In the genomic region with DNA sequence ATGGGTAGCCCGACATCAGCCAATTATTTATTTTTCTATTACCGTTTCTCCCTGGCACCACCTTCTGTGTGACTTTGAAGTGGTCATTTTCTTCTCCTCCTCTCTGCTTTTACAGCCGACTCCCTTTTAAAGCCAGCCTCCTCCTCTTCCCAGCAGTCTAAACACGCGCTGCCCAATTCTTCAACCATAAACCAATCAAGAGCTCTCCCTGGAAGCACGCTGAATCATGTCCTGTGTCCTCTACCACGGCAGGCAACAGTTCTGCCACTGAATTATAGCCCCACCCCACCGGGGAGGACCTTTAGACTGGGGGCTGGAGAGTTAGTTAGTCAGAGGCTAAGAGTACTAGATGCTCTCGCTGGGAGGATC, we compare ENCODE assay signal across 8 mouse cellular contexts. TPM values are rescaled to one million over a fixed set of nuclear protein-coding genes. Genes with fewer than 3 reads are reported as not detected.
A peak's percentile ranks its signal among the peaks of the same experiment; 100 is the strongest.
DNase-seq lines count a peak whose midpoint lies in the region; ATAC-seq and TF ChIP-seq lines count a peak whose summit lies in the region.

No protein-coding gene starts in this region.

- H3K4me2 ChIP-seq in heart, embryonic 11.5 days, result no peak overlapping the region

- H3K27ac ChIP-seq in heart, embryonic 11.5 days (ENCODE audit: low read depth, low read length), result no peak overlapping the region
- no peak overlapping the region for H3K27ac ChIP-seq in left cerebral cortex, adult 2 months

- peak; percentile 96 for DNase-seq in heart, adult 11 months
- DNase-seq in gastrocnemius, adult 8-10 months (ENCODE audit: low spot score in 2 of 2), result peak; percentile 33 to 56
- peak; percentile 71 for DNase-seq in kidney, adult 9 months
- no peak for DNase-seq in thymus, postnatal 36 days
- DNase-seq in testis, postnatal 10 days (ENCODE audit: low spot score), result no peak
- DNase-seq in left cerebral cortex, adult 2 months (ENCODE audit: extremely low spot score in 1 of 2, low spot score in 2 of 2), result no peak

- intact Hi-C loops in left cerebral cortex, adult 2 months (cut with DNase I), result no loop called here

- no peaks in the 10 kb centered on the region for H3K9me3 ChIP-seq in heart, embryonic 11.5 days (replicated peaks; ENCODE audit: control insufficient read depth, low read length)
- peaks cover 8% of the 10 kb centered on the region; the same call in 1 of the 2 replicates for H3K9me3 ChIP-seq in megakaryocyte, embryonic 14.5 days

- H3K9ac ChIP-seq in heart, embryonic 11.5 days (ENCODE audit: low read depth, low read length), result no peak overlapping the region

- 61% methylated on average over 9 of the region's 9 CpGs for WGBS in heart, embryonic 11.5 days (ENCODE audit: insufficient replicate concordance)

- H3K27me3 ChIP-seq in heart, embryonic 11.5 days (ENCODE audit: control insufficient read depth, insufficient read depth, low read length), result no peaks in the 10 kb centered on the region
- no peaks in the 10 kb centered on the region for H3K27me3 ChIP-seq in megakaryocyte, embryonic 14.5 days (replicated peaks)

- no peak for ATAC-seq in heart, embryonic 11.5 days (replicated peaks; ENCODE audit: insufficient number of reproducible peaks, low FRiP score, low TSS enrichment)

- H3K4me1 ChIP-seq in heart, embryonic 11.5 days (ENCODE audit: control insufficient read depth, insufficient read depth, low read length), result peaks cover 5% of the 10 kb centered on the region; the same call in 1 of the 2 replicates
- peaks cover 50% of the 10 kb centered on the region for H3K4me1 ChIP-seq in megakaryocyte, embryonic 14.5 days

- H3K36me3 ChIP-seq in heart, embryonic 11.5 days (ENCODE audit: control insufficient read depth, insufficient read depth, low read length), result no peaks in the 10 kb centered on the region
- peaks cover 3% of the 10 kb centered on the region for H3K36me3 ChIP-seq in megakaryocyte, embryonic 14.5 days (replicated peaks; ENCODE audit: low read length)

- no peak for TF ChIP-seq CTCF in left cerebral cortex, adult 2 months (IDR thresholded peaks at IDR 0.05)

- no peak overlapping the region for H3K4me3 ChIP-seq in heart, embryonic 11.5 days (ENCODE audit: low read depth, low read length)
- H3K4me3 ChIP-seq in megakaryocyte, embryonic 14.5 days (replicated peaks), result peak overlapping the region; percentile 54
- no peak overlapping the region for H3K4me3 ChIP-seq in left cerebral cortex, adult 2 months

RNA-seq across cellular contexts. Expression of a gene that starts 10.5 kb away (rescaled TPM):
- 47.4 and 54.6 TPM in 2 replicates for polyA plus RNA-seq in heart, embryonic 11.5 days (2014; fragmentation: Nextera tagmentation; extraction: Ambion mirVana)
- total RNA-seq in gastrocnemius, adult 8-10 months (2022), result 10 to 100 TPM in 3 of 4 experiments, 1 to 10 TPM in 1; 8.6 to 12.1 (median 10.2) TPM
- 2.8 and 3.1 TPM in 2 replicates for polyA plus RNA-seq in megakaryocyte, embryonic 14.5 days (2012; ENCODE audit: insufficient read depth, low replicate concordance)
- total RNA-seq in left cerebral cortex, adult 2 months (2021), result 10 to 100 TPM; 30.5 to 35.4 TPM

RNA-seq across cellular contexts. Expression of a gene that starts 32.7 kb away (rescaled TPM):
- polyA plus RNA-seq in heart, embryonic 11.5 days (2014; fragmentation: Nextera tagmentation; extraction: Ambion mirVana), result 9.0 and 11.6 TPM in 2 replicates
- total RNA-seq in gastrocnemius, adult 8-10 months (2022), result 100 to 1,000 TPM in 3 of 4 experiments, 10 to 100 TPM in 1; 95.4 to 131 (median 109) TPM
- polyA plus RNA-seq in megakaryocyte, embryonic 14.5 days (2012; ENCODE audit: insufficient read depth, low replicate concordance), result 5.9 and 6.5 TPM in 2 replicates
- total RNA-seq in left cerebral cortex, adult 2 months (2021), result 10 to 100 TPM; 89.7 to 94.6 TPM

Comparison
In these comparisons a context has a peak if more than half of its experiments do, and no peak if none do; other contexts are left out.
1. DNase-seq: peak in heart, adult 11 months (single experiment), gastrocnemius, adult 8-10 months (2 of 2) and kidney, adult 9 months (single experiment); none in thymus, postnatal 36 days (0 of 2), testis, postnatal 10 days (single experiment) and left cerebral cortex, adult 2 months (0 of 2).